Mouse (Mus musculus) liver, embryonic 14.5 days (tissue): ENCODE results near the gene Hif3a.

ENCODE experiments used
- CTCF ChIP-seq: IDR thresholded peaks from 2 replicates; pipeline ENCODE4 v1.5.1; 2016; ENCODE audit warnings: antibody characterized with exemption, low read depth, control low read depth
- EP300 ChIP-seq: IDR thresholded peaks from 2 replicates; pipeline ENCODE4 v1.6.1; 2016; ENCODE audit warnings: antibody characterized with exemption, low read depth

GRCm38 (mm10) chr7:17050933-17051594 lies 11.2 kb downstream of the Hif3a start:
- TF ChIP-seq EP300 (no peak), CTCF (peak; percentile 92)
